Mouse (Mus musculus) layer of hippocampus, adult 9-10 months (tissue): ENCODE results near the gene Klhl24.
"Not testable (repeated sequence)": the region's sequence is repeated elsewhere in the genome, so short reads cannot be mapped to it uniquely, and the experiment has no call there.

Experiments used
- DNase-seq: peaks from one replicate; pipeline ENCODE4 v3.0.0; 2022; ENCODE audit warnings: low spot score

Gene Klhl24

GRCm38 (mm10) chr16:20097069-20097710 lies at the start of gene Klhl24:
TSS of gene Klhl24 (plus strand) at chr16:20097542.
- DNase-seq = peak; percentile 93

GRCm38 (mm10) chr16:20052655-20053054 lies 44.7 kb upstream of the Klhl24 start:
- no peak for DNase-seq

GRCm38 (mm10) chr16:20072770-20073169 lies 24.6 kb upstream of the Klhl24 start:
- DNase-seq = no peak

GRCm38 (mm10) chr16:20076675-20077074 lies 20.7 kb upstream of the Klhl24 start:
- DNase-seq = no peak

GRCm38 (mm10) chr16:20080271-20080670 lies 17.1 kb upstream of the Klhl24 start:
- DNase-seq = no peak

GRCm38 (mm10) chr16:20084623-20085022 lies 12.7 kb upstream of the Klhl24 start:
- DNase-seq = no peak

- no peak for DNase-seq
Observed at GRCm38 (mm10) chr16:20085250-20085905, 12.0 kb upstream of the Klhl24 start.

GRCm38 (mm10) chr16:20086976-20087375 lies 10.4 kb upstream of the Klhl24 start:
- peak; percentile 52 for DNase-seq

- no peak for DNase-seq
Observed at GRCm38 (mm10) chr16:20089636-20090035, 7.7 kb upstream of the Klhl24 start.

GRCm38 (mm10) chr16:20090921-20091575 lies 6.3 kb upstream of the Klhl24 start:
- no peak for DNase-seq

- no peak for DNase-seq
Observed at GRCm38 (mm10) chr16:20095966-20096365, 1.4 kb upstream of the Klhl24 start.

GRCm38 (mm10) chr16:20097711-20098374 lies 501 bp downstream of the Klhl24 start:
- DNase-seq = peak; percentile 78

GRCm38 (mm10) chr16:20098375-20098727 lies 1.0 kb downstream of the Klhl24 start:
- DNase-seq = no peak

GRCm38 (mm10) chr16:20098866-20099629 lies 1.7 kb downstream of the Klhl24 start:
- DNase-seq = no peak

GRCm38 (mm10) chr16:20106996-20107395 lies 9.7 kb downstream of the Klhl24 start:
- no peak for DNase-seq

- DNase-seq = no peak
Observed at GRCm38 (mm10) chr16:20108961-20109360, 11.6 kb downstream of the Klhl24 start.

- no peak for DNase-seq
Observed at GRCm38 (mm10) chr16:20112649-20113048, 15.3 kb downstream of the Klhl24 start.

- no peak for DNase-seq
Observed at GRCm38 (mm10) chr16:20116069-20116468, 18.7 kb downstream of the Klhl24 start.

GRCm38 (mm10) chr16:20126319-20126883 lies 29.1 kb downstream of the Klhl24 start:
- not testable (repeated sequence) for DNase-seq

- no peak for DNase-seq
Observed at GRCm38 (mm10) chr16:20130397-20130796, 33.1 kb downstream of the Klhl24 start.

- peak; percentile 63 for DNase-seq
Observed at GRCm38 (mm10) chr16:20140772-20141531, 43.6 kb downstream of the Klhl24 start, which contains the start of gene Yeats2. TSS of gene Yeats2 (plus strand) at chr16:20141063.
